Mouse (Mus musculus) neural tube, embryonic 11.5 days (tissue): ENCODE measurements at regions not wholly inside any gene's neighbourhood (a gene's known extent, or its start where the extent isn't known, plus 50 kb on each side); places are given as distances from the start of the nearest gene placed in this dataset.
A peak's percentile ranks its signal among the peaks of the same experiment; 100 is the strongest.

Experiments
- ATAC-seq: fragments of 200-750 bp; cut with Nextera tagmentation; 2 replicates; pipeline ENCODE4 v1.8.0; 2017; ENCODE audit warnings: moderate number of reproducible peaks, mild to moderate bottlenecking, moderate TSS enrichment, moderate library complexity; ENCODE audit not compliant: insufficient read depth, low FRiP score, low TSS enrichment
- DNase-seq: peaks from one replicate; pipeline ENCODE4 v3.0.0-alpha.2; 2015; ENCODE audit warnings: low spot score
- H3K27ac ChIP-seq: fragments of 300-500 bp; sonication (generic); 2 replicates; pipeline ENCODE4 v1.5.1; 2014; ENCODE audit warnings: low read depth, mild to moderate bottlenecking, low read length
- H3K27me3 ChIP-seq: fragments of 300-500 bp; sonication (generic); 2 replicates; pipeline ENCODE4 v1.6.1; 2014; ENCODE audit warnings: mild to moderate bottlenecking, low read length, mixed read lengths; ENCODE audit not compliant: control insufficient read depth, insufficient read depth
- H3K36me3 ChIP-seq: fragments of 300-500 bp; sonication (generic); 2 replicates; pipeline ENCODE4 v1.6.1; 2014; ENCODE audit warnings: mild to moderate bottlenecking, low read length, moderate library complexity, mixed read lengths; ENCODE audit not compliant: control insufficient read depth, insufficient read depth
- H3K4me1 ChIP-seq: fragments of 300-500 bp; sonication (generic); 2 replicates; pipeline ENCODE4 v1.6.1; 2014; ENCODE audit warnings: low read length, mixed read lengths; ENCODE audit not compliant: control insufficient read depth, insufficient read depth
- H3K4me2 ChIP-seq: fragments of 300-500 bp; sonication (generic); 2 replicates; pipeline ENCODE4 v1.6.1; 2014; ENCODE audit warnings: low read depth, mild to moderate bottlenecking, moderate library complexity
- H3K4me3 ChIP-seq: fragments of 300-500 bp; sonication (generic); 2 replicates; pipeline ENCODE4 v1.5.1; 2014; ENCODE audit warnings: low read depth, low read length
- H3K9ac ChIP-seq: fragments of 300-500 bp; sonication (generic); 2 replicates; pipeline ENCODE4 v1.6.1; 2014; ENCODE audit warnings: mild to moderate bottlenecking, low read length
- H3K9me3 ChIP-seq: fragments of 300-500 bp; sonication (generic); 2 replicates; pipeline ENCODE4 v1.6.1; 2016; ENCODE audit warnings: low read length; ENCODE audit not compliant: control insufficient read depth
- WGBS: fragments of 180-500 bp; shearing (Covaris S2); extraction: QIAGEN DNeasy Blood & Tissue Kit; methylation state at CpG from one replicate; pipeline ENCODE4 v1.1.7; 2014; 5-methylcytosine and 5-hydroxymethylcytosine counted together

- H3K9me3 ChIP-seq: no peaks in the 10 kb centered on the region
- ATAC-seq: no peak
- no peak overlapping the region for H3K4me3 ChIP-seq
- no peak overlapping the region for H3K9ac ChIP-seq
- H3K27me3 ChIP-seq: no peaks in the 10 kb centered on the region
- H3K27ac ChIP-seq: no peak overlapping the region
- H3K4me2 ChIP-seq: no peak overlapping the region
- DNase-seq: no peak
- H3K4me1 ChIP-seq: no peaks in the 10 kb centered on the region
- H3K36me3 ChIP-seq: no peaks in the 10 kb centered on the region
- WGBS: 68% methylated on average over 1 of the region's 1 CpGs
Measured at GRCm38 (mm10) chr2:51439047-51439446, 188.3 kb upstream of the Tas2r134 start.

GRCm38 (mm10) chr2:51436590-51436989 lies 190.7 kb upstream of the Tas2r134 start:
- no peaks in the 10 kb centered on the region for H3K4me1 ChIP-seq
- WGBS: 47% methylated on average over 3 of the region's 3 CpGs
- H3K27me3 ChIP-seq: no peaks in the 10 kb centered on the region
- no peaks in the 10 kb centered on the region for H3K9me3 ChIP-seq
- ATAC-seq: no peak
- no peaks in the 10 kb centered on the region for H3K36me3 ChIP-seq
- H3K4me2 ChIP-seq: no peak overlapping the region
- no peak overlapping the region for H3K27ac ChIP-seq
- H3K4me3 ChIP-seq: no peak overlapping the region
- H3K9ac ChIP-seq: no peak overlapping the region
- peak; percentile 39 for DNase-seq

- ATAC-seq (no peak), DNase-seq (no peak)
- Histone ChIP-seq H3K4me3 (no peak overlapping the region), H3K36me3 (no peaks in the 10 kb centered on the region), H3K27me3 (no peaks in the 10 kb centered on the region), H3K4me2 (no peak overlapping the region), H3K4me1 (no peaks in the 10 kb centered on the region), H3K9me3 (no peaks in the 10 kb centered on the region), H3K27ac (no peak overlapping the region), H3K9ac (no peak overlapping the region)
- 88% methylated on average over 3 of the region's 3 CpGs for WGBS
Measured at GRCm38 (mm10) chr2:51431564-51431963, 195.7 kb upstream of the Tas2r134 start.

DNA sequence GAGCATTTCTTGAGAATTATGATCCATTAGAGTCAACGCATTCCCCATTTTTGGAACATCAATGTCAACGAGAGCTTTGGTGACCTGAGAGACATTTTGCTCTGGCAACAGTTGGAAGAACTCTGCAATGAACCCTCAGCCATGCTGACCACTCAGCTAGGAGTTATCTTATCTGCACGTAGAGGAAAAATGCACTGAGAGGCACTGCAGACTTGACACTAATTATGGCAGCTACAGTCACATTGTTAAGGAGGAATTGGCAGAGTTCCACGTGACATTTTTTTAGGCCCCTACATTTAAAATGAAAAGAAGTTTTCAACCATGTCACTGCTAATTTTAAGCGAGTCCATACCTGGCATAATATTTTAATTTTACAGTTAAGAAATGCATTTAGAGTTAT lies 197.6 kb upstream of the Tas2r134 start:
- Histone ChIP-seq H3K27ac (no peak overlapping the region), H3K4me2 (no peak overlapping the region), H3K9me3 (no peaks in the 10 kb centered on the region), H3K9ac (no peak overlapping the region), H3K4me3 (no peak overlapping the region), H3K4me1 (no peaks in the 10 kb centered on the region), H3K27me3 (no peaks in the 10 kb centered on the region), H3K36me3 (no peaks in the 10 kb centered on the region)
- 86% methylated on average over 5 of the region's 5 CpGs for WGBS
- DNase-seq (no peak), ATAC-seq (no peak)

GRCm38 (mm10) chr2:51422442-51422841 lies 204.9 kb upstream of the Tas2r134 start:
- H3K27me3 ChIP-seq: no peaks in the 10 kb centered on the region
- no peak overlapping the region for H3K27ac ChIP-seq
- no peak for DNase-seq
- H3K36me3 ChIP-seq: no peaks in the 10 kb centered on the region
- H3K4me1 ChIP-seq: no peaks in the 10 kb centered on the region
- ATAC-seq: no peak
- no peak overlapping the region for H3K4me2 ChIP-seq
- 29% methylated on average over 6 of the region's 6 CpGs for WGBS
- H3K4me3 ChIP-seq: no peak overlapping the region
- no peaks in the 10 kb centered on the region for H3K9me3 ChIP-seq
- no peak overlapping the region for H3K9ac ChIP-seq

GRCm38 (mm10) chr2:51417908-51418690 lies 209.2 kb upstream of the Tas2r134 start:
- Histone ChIP-seq H3K9me3 (no peaks in the 10 kb centered on the region), H3K27ac (no peak overlapping the region), H3K4me1 (no peaks in the 10 kb centered on the region), H3K4me3 (no peak overlapping the region), H3K4me2 (no peak overlapping the region), H3K9ac (no peak overlapping the region), H3K27me3 (no peaks in the 10 kb centered on the region), H3K36me3 (no peaks in the 10 kb centered on the region)
- ATAC-seq (no peak), DNase-seq (no peak)
- 83% methylated on average over 10 of the region's 10 CpGs for WGBS

DNA sequence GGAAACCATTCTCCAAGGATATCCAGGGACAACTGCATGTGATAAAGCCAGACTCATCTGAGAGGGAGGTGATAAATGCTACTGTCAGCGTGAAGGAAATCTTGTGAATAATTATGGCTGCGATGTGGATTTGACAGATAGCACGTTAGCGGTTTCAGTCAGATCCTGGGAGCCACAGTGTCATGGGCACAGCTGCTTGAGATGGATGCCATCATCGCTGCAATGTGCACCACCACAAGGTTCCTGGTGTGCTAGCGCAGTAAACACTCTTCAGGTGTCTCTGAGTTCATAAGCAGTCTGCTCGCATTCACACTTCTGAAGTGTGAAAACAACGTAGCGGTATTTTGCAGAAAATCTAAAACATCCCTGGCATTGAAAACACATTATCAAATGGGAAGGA lies 238.9 kb upstream of the Tas2r134 start:
- WGBS: 93% methylated on average over 9 of the region's 9 CpGs
- no peak for ATAC-seq
- H3K4me3 ChIP-seq: no peak overlapping the region

DNA sequence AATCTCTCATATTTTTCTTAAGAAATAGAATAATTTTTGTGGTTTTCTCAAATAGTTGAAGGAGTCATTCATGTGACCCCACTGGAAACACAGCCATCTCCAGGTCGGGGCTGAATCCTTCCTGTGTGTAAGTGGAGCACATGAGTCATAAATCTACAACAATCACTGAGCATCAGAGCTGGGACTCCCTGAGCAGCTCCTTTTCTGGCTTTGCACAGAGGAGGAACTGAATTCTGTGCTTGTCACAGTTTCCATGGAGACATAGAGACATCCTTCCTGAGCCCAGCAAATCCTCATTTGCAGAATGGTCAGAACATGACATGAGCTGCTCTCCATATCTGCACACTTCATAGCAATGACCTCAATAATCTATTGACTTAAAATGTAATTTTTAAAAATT lies 238.2 kb upstream of the Rnd3 start:
- DNase-seq (no peak), ATAC-seq (no peak)
- Histone ChIP-seq H3K9ac (no peak overlapping the region), H3K4me3 (no peak overlapping the region), H3K4me2 (no peak overlapping the region), H3K4me1 (no peaks in the 10 kb centered on the region), H3K9me3 (no peaks in the 10 kb centered on the region), H3K36me3 (no peaks in the 10 kb centered on the region), H3K27me3 (no peaks in the 10 kb centered on the region), H3K27ac (no peak overlapping the region)
- WGBS: 40% methylated on average over 1 of the region's 1 CpGs

More for the DNA sequence above, 238.9 kb upstream of the Tas2r134 start:
- Histone ChIP-seq H3K27me3 (no peaks in the 10 kb centered on the region), H3K27ac (no peak overlapping the region), H3K9me3 (no peaks in the 10 kb centered on the region), H3K4me1 (no peaks in the 10 kb centered on the region), H3K9ac (no peak overlapping the region), H3K4me2 (no peak overlapping the region), H3K36me3 (no peaks in the 10 kb centered on the region)
- no peak for DNase-seq

GRCm38 (mm10) chr2:51376597-51376996 lies 227.7 kb upstream of the Rnd3 start:
- ATAC-seq (no peak), DNase-seq (no peak)
- H3K4me3 ChIP-seq: no peak overlapping the region
- no peaks in the 10 kb centered on the region for H3K36me3 ChIP-seq
- H3K27me3 ChIP-seq: no peaks in the 10 kb centered on the region
- H3K27ac ChIP-seq: no peak overlapping the region
- 93% methylated on average over 4 of the region's 4 CpGs for WGBS
- H3K4me2 ChIP-seq: no peak overlapping the region
- H3K4me1 ChIP-seq: no peaks in the 10 kb centered on the region
- no peak overlapping the region for H3K9ac ChIP-seq
- no peaks in the 10 kb centered on the region for H3K9me3 ChIP-seq
